Mouse (Mus musculus) C2C12 (cell line): Measurements from ENCODE around the gene 4933415A04Rik.

Source experiments
- CTCF ChIP-seq: IDR thresholded peaks from one replicate; pipeline ENCODE4 v1.5.1; 2011; ENCODE audit not compliant: control insufficient read depth, insufficient read depth, insufficient read length
- FOSL1 ChIP-seq: IDR thresholded peaks from one replicate; pipeline ENCODE4 v1.8.0; 2011; ENCODE audit warnings: mild to moderate bottlenecking, low read length; ENCODE audit not compliant: poor library complexity, insufficient read depth, severe bottlenecking
- MAX ChIP-seq: IDR thresholded peaks from one replicate; pipeline ENCODE4 v1.6.1; 2011; ENCODE audit warnings: mild to moderate bottlenecking, control low read depth
- MYOD1 ChIP-seq: IDR thresholded peaks from one replicate; pipeline ENCODE4 v1.6.1; 2011; ENCODE audit warnings: low read depth; ENCODE audit not compliant: control insufficient read depth, insufficient read length
- MYOG ChIP-seq: IDR thresholded peaks from one replicate; pipeline ENCODE4 v1.6.1; 2011; ENCODE audit not compliant: control insufficient read depth, insufficient read length; ENCODE audit errors: extremely low read depth
- USF1 ChIP-seq: IDR thresholded peaks from one replicate; pipeline ENCODE4 v1.6.1; 2011; ENCODE audit warnings: low read depth, mild to moderate bottlenecking, control low read depth, moderate library complexity

- peak; percentile 37 for TF ChIP-seq CTCF
- peak; percentile 13 for TF ChIP-seq FOSL1
- no peak for TF ChIP-seq MAX
- no peak for TF ChIP-seq MYOG
- no peak for TF ChIP-seq USF1
- no peak for TF ChIP-seq MYOD1
These were observed at the start of gene 4933415A04Rik for GRCm38 (mm10) chr11:43586324-43587090.
